Mouse (Mus musculus) heart, adult 8-10 months (tissue): ENCODE data around the gene Cryl1. TPM values are rescaled to one million over a fixed set of nuclear protein-coding genes. Genes with fewer than 3 reads are reported as not detected.

Source experiments
- DNase-seq: peaks from one replicate; pipeline ENCODE4 v3.0.0; 2022; ENCODE audit warnings: low spot score
- total RNA-seq, 4 experiments: library from RNA; stranded (reverse); gene quantifications; 2 replicates each; pipeline ENCODE4 v1.2.4; 2022

Cryl1 gene
- total RNA-seq, 4 experiments from 2014 or later: 6.5 to 8.4 (median 7.5) TPM

GRCm38 (mm10) chr14:57372348-57373102, 25.8 kb downstream of the Cryl1 start:
- DNase-seq: peak; percentile 72

GRCm38 (mm10) chr14:57367327-57367726, 31.0 kb downstream of the Cryl1 start:
- DNase-seq: no peak

- DNase-seq: no peak
Observed at GRCm38 (mm10) chr14:57366724-57367123, 31.6 kb downstream of the Cryl1 start.

- no peak for DNase-seq
Observed at GRCm38 (mm10) chr14:57365341-57365740, 33.0 kb downstream of the Cryl1 start.

GRCm38 (mm10) chr14:57363833-57364232, 34.5 kb downstream of the Cryl1 start:
- no peak for DNase-seq

GRCm38 (mm10) chr14:57362726-57363660, 35.3 kb downstream of the Cryl1 start:
- DNase-seq: peak; percentile 26

- DNase-seq: no peak
Observed at GRCm38 (mm10) chr14:57357030-57357429, 41.3 kb downstream of the Cryl1 start.

GRCm38 (mm10) chr14:57351521-57352235, 46.7 kb downstream of the Cryl1 start:
- no peak for DNase-seq

GRCm38 (mm10) chr14:57349955-57350354, 48.4 kb downstream of the Cryl1 start:
- DNase-seq: no peak

GRCm38 (mm10) chr14:57348155-57348554, 50.2 kb downstream of the Cryl1 start:
- DNase-seq: no peak

GRCm38 (mm10) chr14:57346135-57346534, 52.2 kb downstream of the Cryl1 start:
- DNase-seq: no peak

- peak; percentile 14 for DNase-seq
Observed at GRCm38 (mm10) chr14:57344781-57345492, 53.4 kb downstream of the Cryl1 start.

GRCm38 (mm10) chr14:57343057-57343750, 55.1 kb downstream of the Cryl1 start:
- DNase-seq: no peak

- no peak for DNase-seq
Observed at GRCm38 (mm10) chr14:57342316-57343055, 55.8 kb downstream of the Cryl1 start.

GRCm38 (mm10) chr14:57338666-57339065, 59.7 kb downstream of the Cryl1 start:
- no peak for DNase-seq

- DNase-seq: no peak
Observed at GRCm38 (mm10) chr14:57334833-57335232, 63.5 kb downstream of the Cryl1 start.

GRCm38 (mm10) chr14:57332503-57332902, 65.8 kb downstream of the Cryl1 start:
- DNase-seq: no peak

GRCm38 (mm10) chr14:57331097-57331496, 67.2 kb downstream of the Cryl1 start:
- DNase-seq: no peak

GRCm38 (mm10) chr14:57329600-57329999, 68.7 kb downstream of the Cryl1 start:
- no peak for DNase-seq

GRCm38 (mm10) chr14:57326771-57327170, 71.6 kb downstream of the Cryl1 start:
- no peak for DNase-seq
